Mouse (Mus musculus): ENCODE data around the gene Frzb. TPM values are rescaled to one million over a fixed set of nuclear protein-coding genes. Genes with fewer than 3 reads are reported as not detected.

The Frzb gene
- total and polyA plus RNA-seq, 3 experiments = not detected

GRCm38 (mm10) chr2:80409893-80410574 is 37.4 kb downstream of the Frzb start:
- DNase-seq (ENCODE audit: low read depth, low spot score) = no peak
- Histone ChIP-seq H3K79me2 (ENCODE audit: control insufficient read depth, insufficient read depth, low read length, poor library complexity) (no peaks in the 10 kb centered on the region), H3K4me1 (ENCODE audit: control insufficient read depth in 1 of 2, insufficient read depth in 2 of 2, low read length in 2 of 2) (no peaks in the 10 kb centered on the region), H3K36me3 (ENCODE audit: control insufficient read depth in 1 of 2, insufficient read depth in 2 of 2, low read length in 2 of 2) (no peaks in the 10 kb centered on the region), H3K4me3 (ENCODE audit: control insufficient read depth in 1 of 2, insufficient read depth in 1 of 2, low read depth in 2 of 2, low read length in 2 of 2) (no peak overlapping the region), H3K9me3 (replicated peaks; ENCODE audit: insufficient read depth, low read length) (no peaks in the 10 kb centered on the region), H3K27ac (ENCODE audit: control insufficient read depth, low read depth, low read length) (no peak overlapping the region), H3K9ac (ENCODE audit: control insufficient read depth, low read depth, low read length, poor library complexity, severe bottlenecking) (no peak overlapping the region), H3K27me3 (ENCODE audit: control insufficient read depth in 1 of 2, insufficient read depth in 2 of 2, low read length in 2 of 2) (no peaks in the 10 kb centered on the region; a peak in 1 of 4 replicates)
- TF ChIP-seq RCOR1 (IDR thresholded peaks at IDR 0.05; ENCODE audit: low read depth, low read length) (no peak), JUND (IDR thresholded peaks at IDR 0.05; ENCODE audit: low read depth, low read length) (no peak), KAT2A (conservative IDR thresholded peaks at IDR 0.05; ENCODE audit: low read depth, low read length) (no peak), ZC3H11A (IDR thresholded peaks at IDR 0.05; ENCODE audit: low read depth, low read length) (no peak), MAZ (IDR thresholded peaks at IDR 0.05; ENCODE audit: low read depth, low read length) (no peak), GATA1 (IDR thresholded peaks at IDR 0.05; ENCODE audit: low read depth, low read length) (no peak), RAD21 (IDR thresholded peaks at IDR 0.05; ENCODE audit: low read depth, low read length) (no peak), USF2 (IDR thresholded peaks at IDR 0.05; ENCODE audit: borderline replicate concordance in 1 of 2, insufficient read depth in 1 of 2, low read depth in 1 of 2, low read length in 2 of 2) (no peak), TCF12 (IDR thresholded peaks at IDR 0.05; ENCODE audit: low read depth, low read length) (no peak), TBP (IDR thresholded peaks at IDR 0.05; ENCODE audit: low read depth, low read length) (no peak), TAL1 (IDR thresholded peaks at IDR 0.05; ENCODE audit: low read length) (no peak)

DNA sequence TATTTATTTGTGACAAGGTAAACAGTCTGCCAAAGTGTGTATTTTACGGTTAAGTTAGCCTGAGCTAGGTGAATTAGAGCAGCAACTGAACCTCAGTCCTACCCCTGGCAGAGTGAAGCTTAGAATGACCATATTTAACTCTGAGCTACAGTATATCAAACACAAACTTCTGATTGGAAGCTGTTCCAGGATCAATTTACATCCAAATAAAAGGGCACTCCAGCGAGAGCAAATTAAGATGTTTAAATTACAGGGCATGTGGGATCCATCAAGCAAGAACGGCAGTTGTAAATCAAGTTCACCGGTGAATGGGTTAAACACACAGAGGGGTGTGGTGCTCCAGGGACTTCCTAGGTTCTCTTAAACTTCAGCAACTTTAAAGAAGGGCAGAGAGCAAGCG is 42.7 kb downstream of the Frzb start:
- no peak overlapping the region for H3K27ac ChIP-seq (ENCODE audit: control insufficient read depth, low read depth, low read length)
- no peaks in the 10 kb centered on the region; a peak in 2 of 4 replicates for H3K27me3 ChIP-seq (ENCODE audit: control insufficient read depth in 1 of 2, insufficient read depth in 2 of 2, low read length in 2 of 2)
- H3K79me2 ChIP-seq (ENCODE audit: control insufficient read depth, insufficient read depth, low read length, poor library complexity) = no peaks in the 10 kb centered on the region
- H3K4me3 ChIP-seq (ENCODE audit: control insufficient read depth in 1 of 2, insufficient read depth in 1 of 2, low read depth in 2 of 2, low read length in 2 of 2) = no peak overlapping the region
- no peak overlapping the region for H3K9ac ChIP-seq (ENCODE audit: control insufficient read depth, low read depth, low read length, poor library complexity, severe bottlenecking)
- no peaks in the 10 kb centered on the region for H3K4me1 ChIP-seq (ENCODE audit: control insufficient read depth in 1 of 2, insufficient read depth in 2 of 2, low read length in 2 of 2)
- DNase-seq (ENCODE audit: low read depth, low spot score) = no peak
- no peaks in the 10 kb centered on the region for H3K36me3 ChIP-seq (ENCODE audit: control insufficient read depth in 1 of 2, insufficient read depth in 2 of 2, low read length in 2 of 2)
- TF ChIP-seq POLR2AphosphoS2 (IDR thresholded peaks at IDR 0.05; ENCODE audit: low read length) (no peak), ZNF384 (IDR thresholded peaks at IDR 0.05; ENCODE audit: low read depth, low read length) (no peak), SMC3 (IDR thresholded peaks at IDR 0.05; ENCODE audit: low read depth, low read length) (no peak), JUND (IDR thresholded peaks at IDR 0.05; ENCODE audit: low read depth, low read length) (no peak), POLR2AphosphoS5 (IDR thresholded peaks at IDR 0.05; ENCODE audit: borderline replicate concordance, low read depth, low read length) (no peak), RAD21 (IDR thresholded peaks at IDR 0.05; ENCODE audit: low read depth, low read length) (no peak), RCOR1 (IDR thresholded peaks at IDR 0.05; ENCODE audit: low read depth, low read length) (no peak), MEF2A (IDR thresholded peaks at IDR 0.05; ENCODE audit: extremely low read depth, insufficient replicate concordance, low read depth, low read length, poor library complexity, severe bottlenecking) (no peak), TCF12 (IDR thresholded peaks at IDR 0.05; ENCODE audit: low read depth, low read length) (no peak), ELF1 (IDR thresholded peaks at IDR 0.05; ENCODE audit: low read depth, low read length) (no peak), GABPA (IDR thresholded peaks at IDR 0.05; ENCODE audit: low read depth, low read length) (no peak), MAFK (IDR thresholded peaks at IDR 0.05; ENCODE audit: borderline replicate concordance, low read depth, low read length) (no peak), ZMIZ1 (IDR thresholded peaks at IDR 0.05; ENCODE audit: low read depth, low read length) (no peak), KAT2A (conservative IDR thresholded peaks at IDR 0.05; ENCODE audit: low read depth, low read length) (no peak)
- no peaks in the 10 kb centered on the region for H3K9me3 ChIP-seq (replicated peaks; ENCODE audit: insufficient read depth, low read length)

Data from MEL (cell line).